Mouse (Mus musculus): Measurements from ENCODE around the gene Nfkbil1.

The Nfkbil1 gene

GRCm38 (mm10) chr17:35202442-35202841 is 33.1 kb downstream of the Nfkbil1 start:
- no peak for DNase-seq (ENCODE audit: low read depth)

DNA sequence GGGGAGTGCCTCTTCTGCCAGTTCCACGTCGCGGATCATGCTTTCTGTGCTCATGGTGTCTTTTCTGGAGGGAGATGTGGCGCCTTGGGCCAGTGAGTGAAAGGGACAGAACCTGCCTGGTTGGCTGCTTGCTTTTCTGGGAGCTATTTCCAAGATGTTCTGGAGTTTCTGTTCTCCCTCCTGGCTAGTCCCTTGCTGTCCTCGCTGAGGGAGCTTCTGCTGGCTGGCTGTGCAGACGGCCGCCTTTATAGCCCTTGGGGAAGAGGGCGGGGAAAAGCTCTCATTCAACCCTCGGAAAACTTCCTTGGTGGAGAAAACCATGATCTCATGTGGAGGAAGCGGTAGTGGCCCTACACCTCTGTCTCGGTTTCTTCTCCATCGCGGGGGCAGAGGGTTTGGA is 33.8 kb downstream of the Nfkbil1 start, which contains the start of gene Tnf:
Gene Tnf (minus strand): TSS at position 221 of the 400 bp plus-strand sequence.
- DNase-seq (ENCODE audit: low read depth), result peak; percentile 90

GRCm38 (mm10) chr17:35201128-35201527 is 34.5 kb downstream of the Nfkbil1 start:
- DNase-seq (ENCODE audit: low read depth), result peak; percentile 78

- peak; percentile 95 for DNase-seq (ENCODE audit: low read depth)
Observed at GRCm38 (mm10) chr17:35200398-35200797, 35.2 kb downstream of the Nfkbil1 start.

GRCm38 (mm10) chr17:35198946-35199345 is 36.6 kb downstream of the Nfkbil1 start:
- DNase-seq (ENCODE audit: low read depth), result peak; percentile 48

DNA sequence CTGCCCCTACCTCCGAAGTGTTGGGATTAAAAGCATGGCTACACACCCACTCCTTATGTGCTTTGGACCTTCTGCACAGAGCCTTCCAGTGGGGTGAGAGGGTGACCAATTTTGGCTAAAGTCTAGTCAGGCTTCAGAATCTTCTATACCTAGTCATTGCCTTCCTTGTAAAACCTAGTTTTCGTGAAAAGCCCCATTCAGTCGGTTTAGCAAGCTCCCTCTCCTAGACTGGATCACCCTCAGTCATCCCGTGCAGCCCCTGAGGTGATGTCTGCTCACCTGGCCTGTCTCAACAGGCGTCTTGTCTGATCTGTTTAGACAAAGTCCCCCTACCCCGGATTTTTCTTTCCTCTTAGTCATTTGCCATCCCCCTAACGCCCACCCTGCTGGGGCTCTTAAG is 37.6 kb downstream of the Nfkbil1 start:
- peak; percentile 56 for DNase-seq (ENCODE audit: low read depth)

DNA sequence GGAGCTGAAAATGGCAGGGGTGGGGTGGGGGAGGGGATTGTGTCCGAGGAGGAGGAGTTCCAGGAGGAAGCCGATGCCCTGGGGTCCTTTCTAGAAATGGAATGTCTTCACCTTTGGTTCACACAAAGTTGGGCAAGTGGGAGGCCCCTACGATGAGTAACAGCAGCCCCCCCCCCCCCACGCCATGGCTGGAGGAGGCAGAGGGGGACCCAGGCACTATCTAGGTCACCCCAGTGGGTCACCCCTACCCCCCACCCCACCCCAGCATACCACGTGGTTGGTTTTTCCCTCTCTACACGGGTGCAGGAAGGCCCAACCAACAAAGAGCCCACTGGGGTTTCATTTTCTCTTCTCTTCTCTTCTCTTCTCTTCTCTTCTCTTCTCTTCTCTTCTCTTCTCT is 38.5 kb downstream of the Nfkbil1 start:
- peak; percentile 83 for DNase-seq (ENCODE audit: low read depth)

GRCm38 (mm10) chr17:35196321-35196641 is 39.3 kb downstream of the Nfkbil1 start:
- peak; percentile 69 for DNase-seq (ENCODE audit: low read depth)

DNA sequence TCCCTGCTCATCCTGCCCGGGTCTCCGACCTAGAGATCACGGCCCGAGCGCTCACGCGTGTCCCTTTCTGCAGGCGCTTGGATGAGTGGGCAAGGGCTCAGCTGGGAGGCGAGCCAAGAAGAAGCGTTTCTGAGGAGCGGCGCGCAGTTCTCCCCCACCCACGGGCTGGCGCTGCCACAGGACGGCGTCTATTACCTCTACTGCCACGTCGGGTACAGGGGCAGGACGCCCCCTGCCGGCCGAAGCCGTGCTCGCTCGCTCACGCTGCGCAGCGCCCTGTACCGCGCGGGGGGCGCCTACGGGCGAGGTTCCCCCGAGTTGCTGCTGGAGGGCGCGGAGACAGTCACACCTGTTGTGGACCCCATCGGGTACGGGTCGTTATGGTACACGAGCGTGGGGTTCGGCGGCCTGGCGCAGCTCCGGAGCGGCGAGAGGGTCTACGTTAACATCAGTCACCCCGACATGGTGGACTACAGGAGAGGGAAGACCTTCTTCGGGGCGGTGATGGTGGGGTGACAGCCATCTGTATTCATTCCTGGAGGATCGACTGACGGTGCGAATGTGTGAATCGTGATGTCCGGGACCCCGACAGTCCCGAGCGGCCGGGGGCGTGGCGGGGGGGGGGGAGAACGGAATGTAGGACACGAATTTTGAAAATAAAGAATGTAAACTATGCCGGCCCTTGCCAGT is 39.8 kb downstream of the Nfkbil1 start:
- peak; percentile 93 for DNase-seq (ENCODE audit: low read depth)

DNA sequence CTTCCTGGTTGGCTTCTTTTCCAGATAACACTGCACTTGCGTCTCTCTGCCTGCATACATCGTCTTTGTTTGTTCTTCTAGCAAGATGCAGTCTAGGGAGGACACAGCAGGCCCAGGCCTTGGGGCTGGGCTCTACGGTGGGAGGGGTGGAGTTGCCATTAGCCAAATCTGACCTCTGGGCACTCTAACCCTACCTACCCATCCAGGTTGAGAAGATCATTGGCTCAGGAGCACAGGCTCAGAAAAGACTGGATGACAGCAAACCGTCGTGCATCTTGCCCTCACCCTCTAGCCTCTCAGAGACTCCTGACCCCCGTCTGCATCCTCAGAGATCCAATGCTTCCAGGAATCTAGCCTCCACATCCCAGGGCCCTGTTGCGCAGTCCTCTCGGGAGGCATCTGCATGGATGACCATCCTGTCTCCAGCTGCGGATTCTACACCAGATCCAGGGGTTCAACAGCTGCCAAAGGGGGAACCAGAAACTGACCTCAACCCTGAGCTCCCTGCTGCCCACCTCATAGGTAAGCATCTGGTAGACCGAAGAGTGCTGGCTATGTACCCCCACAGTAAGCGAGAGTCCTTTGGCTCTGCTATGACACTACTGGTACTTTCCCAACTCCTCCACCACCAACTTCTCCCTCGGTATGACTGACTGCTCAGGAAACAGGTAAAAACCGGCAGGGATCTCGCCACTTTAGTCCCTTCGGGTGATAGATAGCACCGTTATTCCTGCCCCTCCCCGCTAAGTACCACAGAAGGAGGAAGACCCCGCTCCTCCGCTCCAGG is 40.6 kb downstream of the Nfkbil1 start:
- peak; percentile 84 for DNase-seq (ENCODE audit: low read depth)

- peak; percentile 92 for DNase-seq (ENCODE audit: low read depth)
Observed at GRCm38 (mm10) chr17:35193881-35194843, 41.4 kb downstream of the Nfkbil1 start, which contains the start of gene Ltb. Ltb (plus strand) TSS chr17:35194439.

- DNase-seq (ENCODE audit: low read depth), result no peak
Observed at GRCm38 (mm10) chr17:35192924-35193323, 42.7 kb downstream of the Nfkbil1 start.

GRCm38 (mm10) chr17:35191723-35192122 is 43.9 kb downstream of the Nfkbil1 start:
- peak; percentile 59 for DNase-seq (ENCODE audit: low read depth)

GRCm38 (mm10) chr17:35190096-35190495 is 45.5 kb downstream of the Nfkbil1 start:
- peak; percentile 83 for DNase-seq (ENCODE audit: low read depth)

- peak; percentile 59 for DNase-seq (ENCODE audit: low read depth)
Observed at GRCm38 (mm10) chr17:35189186-35189585, 46.4 kb downstream of the Nfkbil1 start.

DNA sequence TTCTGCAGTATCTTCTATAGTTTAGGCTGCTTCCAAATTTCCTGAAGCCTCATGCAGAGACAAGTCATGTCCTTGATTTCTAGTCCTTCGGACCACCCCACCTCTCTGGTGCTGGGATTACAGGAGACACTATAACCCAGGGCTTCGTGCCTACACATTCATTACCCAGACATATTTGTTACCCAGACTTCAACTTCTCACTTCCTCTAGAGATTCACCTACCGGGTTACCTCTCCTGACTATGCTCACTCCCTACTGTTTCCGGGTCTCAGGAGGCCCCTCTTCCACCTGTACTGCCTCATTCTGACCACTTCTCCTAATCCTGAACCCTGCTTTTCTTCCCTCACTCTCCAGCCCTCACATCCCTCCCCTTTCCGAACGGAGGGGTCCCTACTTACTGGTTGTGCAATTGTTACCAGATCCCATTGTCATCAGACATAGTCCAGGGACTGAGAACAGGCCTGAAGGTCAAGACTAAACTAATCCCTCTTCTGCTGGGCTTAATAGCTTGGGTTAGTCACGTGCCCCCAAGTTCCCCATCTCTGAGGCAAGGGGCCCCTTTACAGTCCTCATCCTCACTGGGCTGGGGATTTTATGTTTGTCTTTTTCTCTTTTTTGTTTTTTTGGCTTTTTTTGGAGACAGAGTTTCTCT is 47.5 kb downstream of the Nfkbil1 start, which contains the start of gene Lst1:
Gene Lst1 (minus strand): TSS at position 481 of the 652 bp plus-strand sequence.
- peak; percentile 58 for DNase-seq (ENCODE audit: low read depth)

DNA sequence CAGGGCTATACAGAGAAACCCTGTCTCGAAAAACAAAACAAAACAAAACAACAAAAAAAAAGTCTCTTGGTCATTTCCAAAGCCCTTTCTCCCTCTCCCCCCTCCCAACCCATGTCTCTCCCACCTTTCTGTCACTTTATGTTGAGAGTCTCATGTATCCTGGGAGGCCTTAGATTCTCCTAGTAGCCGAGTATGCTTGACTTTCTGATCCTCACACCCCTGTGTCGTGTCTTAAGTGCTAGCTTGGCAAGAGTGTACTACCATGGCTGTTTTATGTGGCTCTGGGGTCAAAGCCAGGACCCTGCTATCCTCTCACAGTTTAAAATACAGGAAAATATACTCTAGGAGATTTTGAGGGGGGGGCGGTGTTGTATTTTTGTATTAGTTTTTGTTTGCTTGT is 48.2 kb downstream of the Nfkbil1 start:
- DNase-seq (ENCODE audit: low read depth), result peak; percentile 58

DNA sequence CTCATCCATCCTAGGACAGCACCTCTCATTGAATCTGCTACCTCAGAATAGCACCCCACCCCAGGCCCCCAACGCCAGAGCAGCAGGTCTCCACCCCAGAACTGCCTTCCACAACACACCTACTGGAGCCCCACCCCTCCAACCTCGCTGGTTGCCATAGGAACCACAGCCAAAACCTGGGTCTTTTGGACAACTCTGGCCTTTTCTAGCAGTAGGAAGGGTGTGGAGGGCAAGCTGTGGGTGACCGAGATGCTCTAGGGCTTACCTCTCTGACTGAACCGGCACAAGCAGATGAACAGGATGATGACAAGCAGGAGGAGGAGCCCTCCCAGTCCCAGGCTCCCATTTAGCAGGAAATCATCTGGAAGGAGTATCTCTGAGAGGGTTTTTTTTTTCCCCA is 48.9 kb downstream of the Nfkbil1 start:
- peak; percentile 93 for DNase-seq (ENCODE audit: low read depth)

DNA sequence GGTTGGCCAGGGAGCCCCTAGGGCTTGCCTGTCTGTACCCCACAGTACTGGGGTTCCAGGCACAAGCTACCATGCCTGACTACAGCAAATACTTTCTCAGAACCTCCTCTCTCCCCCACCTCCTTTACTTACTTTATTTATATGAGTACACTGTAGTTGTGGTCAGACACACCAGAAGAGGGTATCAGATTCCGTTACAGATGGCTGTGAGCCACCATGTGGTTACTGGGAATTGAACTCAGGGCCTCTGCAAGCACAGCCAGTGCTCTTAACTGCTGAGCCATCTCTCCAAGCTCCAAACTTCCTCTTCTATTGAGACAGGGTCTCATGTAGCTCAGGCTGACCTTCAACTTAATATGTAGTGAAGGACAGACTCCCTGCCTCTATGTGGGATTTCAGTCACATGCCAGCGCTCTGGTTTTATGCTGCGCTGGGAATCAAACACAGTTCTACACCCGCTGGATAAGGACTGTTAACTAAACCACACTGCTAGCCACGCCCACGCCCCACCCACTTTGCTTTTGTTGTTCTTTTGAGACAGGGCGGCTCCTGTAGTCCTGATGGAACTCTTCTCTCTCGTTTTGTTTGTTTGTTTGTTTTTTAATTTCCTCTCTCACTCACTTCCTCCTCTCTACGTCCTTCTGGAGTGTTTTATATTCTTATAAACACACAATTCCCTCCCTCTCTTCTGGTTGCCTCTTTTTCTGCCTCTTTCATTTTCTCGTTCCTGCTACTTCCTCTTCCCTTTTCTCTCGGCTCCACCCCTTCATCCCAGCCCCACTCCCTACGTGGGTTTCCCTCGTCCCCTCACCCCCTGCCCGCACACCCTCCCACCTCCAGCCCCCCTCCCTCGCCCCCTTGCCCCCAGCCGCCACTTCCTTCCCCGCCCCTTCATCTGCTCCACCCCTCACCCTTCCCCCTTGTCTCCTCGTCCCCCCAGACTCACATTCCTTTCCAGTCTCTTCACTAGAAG is 49.7 kb downstream of the Nfkbil1 start:
- peak; percentile 96 for DNase-seq (ENCODE audit: low read depth)

GRCm38 (mm10) chr17:35180093-35180492 is 55.5 kb downstream of the Nfkbil1 start:
- DNase-seq (ENCODE audit: low read depth), result peak; percentile 54

Data from induced T-regulatory cell, adult 2 months (primary cell).